Mouse (Mus musculus) forebrain, embryonic 10.5 days (tissue): ENCODE results near the gene Cep170. TPM values are rescaled to one million over a fixed set of nuclear protein-coding genes. Genes with fewer than 3 reads are reported as not detected.

Source experiments
- DNase-seq: peaks from one replicate; pipeline ENCODE4 v3.0.0-alpha.2; 2017; ENCODE audit warnings: low spot score; ENCODE audit errors: extremely low spot score
- H3K27ac ChIP-seq: fragments of 300-500 bp; sonication (generic); 2 replicates; pipeline ENCODE4 v1.5.1; 2016; ENCODE audit warnings: mild to moderate bottlenecking
- H3K27me3 ChIP-seq: fragments of 300-500 bp; sonication (generic); 2 replicates; pipeline ENCODE4 v1.6.1; 2016; ENCODE audit warnings: mild to moderate bottlenecking; ENCODE audit not compliant: poor library complexity, severe bottlenecking
- H3K36me3 ChIP-seq: fragments of 300-500 bp; sonication (generic); replicated peaks from 2 replicates; pipeline ENCODE4 v1.6.1; 2016; ENCODE audit warnings: mild to moderate bottlenecking, moderate library complexity
- H3K4me1 ChIP-seq: fragments of 300-500 bp; sonication (generic); 2 replicates; pipeline ENCODE4 v1.6.1; 2016
- H3K4me3 ChIP-seq: fragments of 300-500 bp; sonication (generic); 2 replicates; pipeline ENCODE4 v1.5.1; 2016; ENCODE audit warnings: mild to moderate bottlenecking, moderate library complexity
- H3K9me3 ChIP-seq: fragments of 300-500 bp; sonication (generic); 2 replicates; pipeline ENCODE4 v1.6.1; 2016; ENCODE audit warnings: mild to moderate bottlenecking, moderate library complexity
- WGBS: fragments of 180-500 bp; shearing (Covaris S2); methylation state at CpG from one replicate; pipeline ENCODE4 v1.1.7; 2016; 5-methylcytosine and 5-hydroxymethylcytosine counted together
- polyA plus RNA-seq: library from polyadenylated mRNA; unstranded; fragments of >200 nt; fragmentation: Nextera tagmentation; extraction: Ambion mirVana; gene quantifications from 2 replicates; pipeline ENCODE4 v1.2.1, GENCODE M21; 2016

Gene Cep170
- polyA plus RNA-seq, 1 experiment from 2014 or later: 30.7 TPM

DNA sequence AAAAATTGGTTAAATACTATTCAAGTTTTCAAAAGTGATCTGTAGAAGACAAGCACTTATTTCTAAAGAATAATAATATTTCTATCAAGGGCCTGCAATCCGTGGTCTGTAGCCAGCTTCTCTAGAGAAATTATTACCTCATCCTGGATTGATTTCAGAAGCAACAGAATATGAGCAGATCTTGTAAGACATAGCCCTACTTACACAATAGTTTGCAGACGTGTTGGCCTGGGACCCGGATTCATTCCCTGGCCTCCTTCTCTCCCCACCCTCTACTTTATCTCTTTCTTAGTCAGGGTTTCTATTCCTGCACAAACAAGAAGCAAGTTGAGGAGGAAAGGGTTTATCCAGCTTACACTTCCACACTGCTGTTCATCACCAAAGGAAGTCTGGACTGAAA, 20.1 kb upstream of the Cep170 start:
- WGBS: 85% methylated on average over 3 of the region's 3 CpGs
- Histone ChIP-seq H3K9me3 (no peaks in the 10 kb centered on the region), H3K4me1 (peaks cover 14% of the 10 kb centered on the region), H3K36me3 (no peaks in the 10 kb centered on the region), H3K27me3 (peaks cover 24% of the 10 kb centered on the region), H3K4me3 (no peak overlapping the region), H3K27ac (no peak overlapping the region)
- no peak for DNase-seq

DNA sequence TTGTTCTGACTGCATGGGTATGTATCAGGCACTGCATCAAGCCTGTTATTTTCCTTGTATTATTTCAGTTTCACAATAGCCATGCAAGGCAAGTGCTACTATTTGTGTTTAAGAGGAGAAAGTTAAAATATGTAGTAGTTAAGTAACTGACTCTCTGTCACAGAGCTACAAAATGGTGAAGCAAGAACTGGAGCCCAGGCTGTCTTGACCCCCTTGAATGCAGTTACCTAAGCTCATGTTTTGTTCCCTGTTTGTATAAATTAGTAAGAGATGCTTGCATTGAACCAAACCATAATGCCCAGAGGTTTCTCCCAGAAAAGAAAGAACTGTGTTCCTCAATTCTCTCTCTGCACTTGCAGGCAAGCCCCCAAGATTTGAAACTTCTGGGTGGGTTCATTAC, 19.4 kb upstream of the Cep170 start:
- peaks cover 14% of the 10 kb centered on the region for H3K4me1 ChIP-seq
- no peak overlapping the region for H3K27ac ChIP-seq
- no peaks in the 10 kb centered on the region for H3K36me3 ChIP-seq
- peaks cover 24% of the 10 kb centered on the region for H3K27me3 ChIP-seq
- H3K4me3 ChIP-seq: no peak overlapping the region
- no peak for DNase-seq
- H3K9me3 ChIP-seq: no peaks in the 10 kb centered on the region

DNA sequence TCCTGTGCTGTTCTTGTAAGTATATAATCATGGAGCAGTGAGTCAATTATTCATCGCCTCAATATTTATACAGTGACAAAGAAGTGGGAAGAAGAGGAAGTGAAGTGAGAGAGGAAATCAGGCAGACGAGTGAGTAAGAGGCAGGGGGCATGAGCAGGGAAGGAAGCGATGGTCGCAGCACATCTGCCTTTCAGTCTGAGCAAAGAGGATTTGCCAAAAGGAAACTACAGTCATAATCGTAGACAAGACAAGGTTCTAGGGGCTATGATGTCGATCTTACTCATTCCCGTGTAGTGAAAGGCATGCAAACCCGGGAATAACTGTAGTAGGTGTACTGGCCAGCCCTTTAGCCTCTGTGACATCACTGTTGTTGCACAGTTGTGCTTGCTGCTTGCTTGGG, 18.7 kb upstream of the Cep170 start:
- Histone ChIP-seq H3K36me3 (no peaks in the 10 kb centered on the region), H3K4me1 (peaks cover 14% of the 10 kb centered on the region), H3K9me3 (no peaks in the 10 kb centered on the region), H3K27me3 (peaks cover 24% of the 10 kb centered on the region), H3K4me3 (no peak overlapping the region), H3K27ac (no peak overlapping the region)
- 87% methylated on average over 8 of the region's 8 CpGs for WGBS
- DNase-seq: no peak

DNA sequence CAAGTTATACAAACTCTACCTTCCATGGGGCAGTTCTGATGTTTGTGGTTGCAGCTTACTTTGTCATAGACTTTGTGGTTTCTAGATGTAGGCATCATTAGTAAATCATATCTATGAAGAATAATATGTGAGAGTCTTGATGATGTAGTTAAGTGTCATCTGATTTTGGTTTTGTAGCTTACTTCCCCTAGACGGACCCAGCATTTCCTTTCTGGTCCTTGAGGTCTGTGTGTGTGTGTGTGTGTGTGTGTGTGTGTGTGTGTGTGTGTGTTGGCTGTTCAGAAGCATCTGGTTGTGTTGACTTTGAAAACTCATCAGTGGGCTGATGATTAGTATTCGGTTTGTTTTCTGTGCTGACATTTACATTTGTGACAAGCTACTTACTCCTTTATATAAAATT, 18.2 kb upstream of the Cep170 start:
- Histone ChIP-seq H3K4me1 (peaks cover 14% of the 10 kb centered on the region), H3K36me3 (no peaks in the 10 kb centered on the region), H3K27me3 (peaks cover 22% of the 10 kb centered on the region), H3K4me3 (no peak overlapping the region), H3K27ac (no peak overlapping the region), H3K9me3 (no peaks in the 10 kb centered on the region)
- no peak for DNase-seq
- 88% methylated on average over 2 of the region's 2 CpGs for WGBS

DNA sequence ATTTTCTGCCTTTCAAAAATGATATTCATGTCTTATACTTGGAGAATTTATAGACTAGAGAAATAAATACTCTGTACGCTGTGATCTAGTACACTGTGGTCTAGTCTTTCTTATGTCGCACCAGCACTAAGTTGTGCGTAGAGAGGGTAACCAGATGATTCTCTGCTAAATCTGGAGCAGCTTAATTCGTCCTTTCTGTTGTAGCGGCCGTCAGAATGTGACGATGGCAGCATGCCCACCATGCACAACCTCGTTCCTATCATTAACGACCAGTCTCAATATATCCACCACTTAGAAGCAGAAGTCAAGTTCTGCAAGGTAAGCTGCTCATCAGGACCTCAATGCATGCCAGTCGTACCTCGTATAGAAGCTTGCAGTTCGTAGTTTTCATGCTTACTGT, 14.8 kb upstream of the Cep170 start:
- WGBS: 93% methylated on average over 12 of the region's 12 CpGs
- H3K27ac ChIP-seq: no peak overlapping the region
- no peaks in the 10 kb centered on the region for H3K36me3 ChIP-seq
- no peaks in the 10 kb centered on the region for H3K9me3 ChIP-seq
- no peak for DNase-seq
- no peaks in the 10 kb centered on the region for H3K27me3 ChIP-seq
- no peaks in the 10 kb centered on the region for H3K4me1 ChIP-seq
- no peak overlapping the region for H3K4me3 ChIP-seq

DNA sequence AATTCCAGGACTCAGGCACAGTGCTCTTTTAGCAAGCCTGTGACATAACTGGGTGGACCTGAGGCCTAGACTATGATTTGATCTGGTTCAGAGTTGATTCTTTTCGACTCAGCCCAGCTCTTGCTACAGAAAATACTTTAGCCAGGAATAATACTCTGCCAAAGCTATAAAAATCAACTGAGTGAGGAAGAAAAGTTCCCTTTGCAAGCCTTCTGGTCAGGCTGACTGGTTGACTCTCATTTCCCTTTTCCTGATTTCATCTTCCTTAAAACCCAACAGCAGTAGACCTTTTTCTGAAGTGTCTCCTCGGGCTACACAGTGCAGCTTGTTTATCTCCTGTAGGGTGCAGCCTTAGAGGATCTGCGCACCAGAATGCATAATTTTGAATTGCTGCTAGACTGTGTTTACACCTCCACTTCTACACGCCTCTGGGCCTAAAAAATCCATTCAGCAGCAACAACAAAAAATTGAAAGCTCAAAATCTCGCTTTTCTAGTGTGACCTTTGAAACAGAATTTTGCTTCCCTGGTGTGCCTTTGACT, 14.1 kb upstream of the Cep170 start:
- Histone ChIP-seq H3K36me3 (no peaks in the 10 kb centered on the region), H3K27me3 (no peaks in the 10 kb centered on the region), H3K4me3 (no peak overlapping the region), H3K27ac (no peak overlapping the region), H3K9me3 (no peaks in the 10 kb centered on the region), H3K4me1 (no peaks in the 10 kb centered on the region)
- DNase-seq: no peak
- whole genome bisulfite sequencing: 84% methylated on average over 5 of the region's 5 CpGs

DNA sequence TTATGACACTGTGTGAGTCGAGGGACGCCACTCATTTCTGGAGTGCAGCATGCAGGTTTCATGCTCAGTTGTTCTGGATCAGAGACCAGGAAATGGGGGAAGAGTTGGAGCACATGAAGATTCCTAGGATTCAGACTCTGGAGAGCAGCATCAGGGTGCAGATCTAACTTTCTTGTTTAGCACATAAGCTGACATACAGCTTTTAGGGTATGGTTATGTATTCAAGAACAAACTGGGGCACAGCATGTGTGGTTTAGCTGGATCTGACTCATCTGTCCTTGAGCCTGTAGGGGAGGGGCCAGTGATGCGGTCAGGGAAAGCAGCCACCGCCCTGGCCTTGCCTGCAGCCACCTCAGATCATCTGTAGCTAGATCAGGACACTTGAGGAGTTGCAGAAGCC, 13.5 kb upstream of the Cep170 start:
- no peak for DNase-seq
- H3K27me3 ChIP-seq: no peaks in the 10 kb centered on the region
- H3K27ac ChIP-seq: no peak overlapping the region
- no peaks in the 10 kb centered on the region for H3K9me3 ChIP-seq
- H3K4me1 ChIP-seq: no peaks in the 10 kb centered on the region
- H3K4me3 ChIP-seq: no peak overlapping the region
- 86% methylated on average over 4 of the region's 4 CpGs for WGBS
- H3K36me3 ChIP-seq: no peaks in the 10 kb centered on the region

DNA sequence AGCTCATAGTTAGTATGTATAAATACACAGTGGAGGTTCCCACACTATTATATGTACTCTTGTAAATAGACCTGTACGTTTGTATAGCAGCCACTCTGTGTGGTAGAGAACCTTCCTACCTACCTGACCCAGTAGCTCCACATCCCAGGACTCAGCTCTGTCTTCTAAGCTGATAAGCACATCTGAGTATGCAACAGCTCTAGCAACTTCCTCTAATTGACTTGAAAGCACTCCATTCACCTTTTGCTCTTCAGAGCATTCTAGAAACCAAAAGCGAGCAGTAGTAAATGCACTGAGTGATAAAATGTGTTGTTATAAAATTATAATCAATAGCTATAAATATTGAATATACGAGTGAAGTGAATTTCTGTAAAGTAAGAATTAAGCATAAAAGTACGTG, 13.1 kb upstream of the Cep170 start:
- WGBS: 91% methylated on average over 4 of the region's 4 CpGs
- H3K27me3 ChIP-seq: no peaks in the 10 kb centered on the region
- DNase-seq: no peak
- no peak overlapping the region for H3K4me3 ChIP-seq
- H3K4me1 ChIP-seq: no peaks in the 10 kb centered on the region
- no peaks in the 10 kb centered on the region for H3K9me3 ChIP-seq
- no peak overlapping the region for H3K27ac ChIP-seq
- no peaks in the 10 kb centered on the region for H3K36me3 ChIP-seq

DNA sequence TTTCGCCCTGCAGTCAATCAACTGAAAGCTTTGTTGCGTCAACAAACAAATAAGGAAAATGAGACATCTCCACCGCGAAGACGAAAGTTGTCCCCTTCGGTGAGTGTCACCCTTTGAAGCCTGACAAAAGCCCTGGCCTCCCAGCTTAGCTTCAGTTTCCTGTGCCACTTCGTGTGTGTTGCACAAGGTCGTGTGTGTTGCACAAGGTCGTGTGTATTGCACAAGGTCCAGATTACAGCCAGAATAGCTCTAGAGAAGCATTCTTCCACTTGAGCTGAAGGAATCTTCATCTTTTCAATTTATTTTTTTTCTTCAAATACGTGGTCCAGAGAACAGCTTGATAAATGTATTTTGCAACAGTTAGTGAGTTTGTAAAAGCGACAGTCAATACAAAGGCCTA, 12.3 kb upstream of the Cep170 start:
- Histone ChIP-seq H3K36me3 (no peaks in the 10 kb centered on the region), H3K4me1 (no peaks in the 10 kb centered on the region), H3K4me3 (no peak overlapping the region), H3K27ac (no peak overlapping the region), H3K27me3 (no peaks in the 10 kb centered on the region), H3K9me3 (no peaks in the 10 kb centered on the region)
- WGBS: 93% methylated on average over 11 of the region's 11 CpGs
- DNase-seq: no peak

DNA sequence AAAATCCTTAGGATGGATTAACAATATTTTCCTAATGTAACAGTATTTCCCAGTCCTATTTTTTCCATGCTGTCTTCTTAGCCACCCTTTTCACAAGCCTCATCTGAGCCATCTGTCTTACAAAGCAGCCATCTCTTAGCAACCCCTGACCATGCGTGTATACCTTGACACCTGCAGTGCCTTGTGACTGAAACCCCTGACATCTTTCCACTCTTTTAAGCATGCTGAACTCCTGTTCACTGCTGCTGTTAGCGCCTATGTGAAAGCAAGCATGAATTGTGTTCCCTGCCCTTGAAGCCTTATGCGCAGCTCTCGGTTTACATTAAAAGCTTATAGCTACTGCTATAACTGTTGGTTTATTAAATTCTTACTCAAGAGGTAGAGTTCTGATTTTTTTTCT, 11.2 kb upstream of the Cep170 start:
- no peak for DNase-seq
- H3K4me3 ChIP-seq: no peak overlapping the region
- no peaks in the 10 kb centered on the region for H3K4me1 ChIP-seq
- WGBS: 91% methylated on average over 4 of the region's 4 CpGs
- H3K27me3 ChIP-seq: no peaks in the 10 kb centered on the region
- H3K9me3 ChIP-seq: no peaks in the 10 kb centered on the region
- H3K27ac ChIP-seq: no peak overlapping the region
- H3K36me3 ChIP-seq: no peaks in the 10 kb centered on the region

DNA sequence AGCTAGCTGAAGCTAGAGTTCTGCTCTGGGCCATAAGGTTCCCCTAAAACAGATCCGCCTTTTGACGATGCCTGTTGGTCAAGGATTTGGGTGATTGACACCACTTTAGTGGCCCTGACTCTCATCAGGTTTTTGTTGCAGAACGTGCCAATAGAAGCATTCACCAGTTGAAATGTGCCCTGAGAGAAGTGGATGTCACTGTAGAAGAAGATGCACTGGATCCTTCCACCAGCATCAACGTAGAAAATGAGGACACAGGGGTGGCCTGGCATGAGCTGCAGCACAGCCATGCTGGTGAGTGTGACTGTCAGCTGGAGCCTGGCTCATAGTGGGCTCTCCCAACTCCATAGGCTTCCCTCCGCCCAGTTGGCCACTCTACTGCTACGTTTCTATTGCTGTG, 10.7 kb upstream of the Cep170 start:
- H3K27ac ChIP-seq: no peak overlapping the region
- no peaks in the 10 kb centered on the region for H3K4me1 ChIP-seq
- DNase-seq: no peak
- H3K9me3 ChIP-seq: no peaks in the 10 kb centered on the region
- no peaks in the 10 kb centered on the region for H3K27me3 ChIP-seq
- no peaks in the 10 kb centered on the region for H3K36me3 ChIP-seq
- 86% methylated on average over 6 of the region's 6 CpGs for WGBS
- H3K4me3 ChIP-seq: no peak overlapping the region

DNA sequence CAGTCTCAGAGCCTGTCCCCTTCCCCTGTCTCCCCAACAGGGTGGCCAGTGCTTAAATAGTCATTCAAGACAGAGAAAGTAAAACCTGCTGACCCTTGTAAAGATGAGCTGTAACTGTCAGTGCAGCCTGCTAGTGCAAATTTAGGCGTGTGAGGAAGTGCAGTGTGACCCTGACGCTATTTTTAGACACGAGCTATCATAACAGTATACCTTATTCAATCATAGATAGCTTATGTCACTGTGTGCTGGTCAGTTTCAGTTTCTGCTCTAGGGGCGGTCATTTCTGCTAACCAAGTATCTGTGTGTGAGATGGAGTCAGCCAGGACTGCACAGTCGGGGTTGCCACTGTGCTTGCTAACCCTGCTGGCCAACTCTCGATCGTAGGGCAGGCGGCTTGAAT, 10.0 kb upstream of the Cep170 start:
- H3K4me3 ChIP-seq: no peak overlapping the region
- no peaks in the 10 kb centered on the region for H3K9me3 ChIP-seq
- WGBS: 89% methylated on average over 8 of the region's 8 CpGs
- H3K36me3 ChIP-seq: no peaks in the 10 kb centered on the region
- no peaks in the 10 kb centered on the region for H3K4me1 ChIP-seq
- DNase-seq: no peak
- H3K27ac ChIP-seq: no peak overlapping the region
- no peaks in the 10 kb centered on the region for H3K27me3 ChIP-seq

DNA sequence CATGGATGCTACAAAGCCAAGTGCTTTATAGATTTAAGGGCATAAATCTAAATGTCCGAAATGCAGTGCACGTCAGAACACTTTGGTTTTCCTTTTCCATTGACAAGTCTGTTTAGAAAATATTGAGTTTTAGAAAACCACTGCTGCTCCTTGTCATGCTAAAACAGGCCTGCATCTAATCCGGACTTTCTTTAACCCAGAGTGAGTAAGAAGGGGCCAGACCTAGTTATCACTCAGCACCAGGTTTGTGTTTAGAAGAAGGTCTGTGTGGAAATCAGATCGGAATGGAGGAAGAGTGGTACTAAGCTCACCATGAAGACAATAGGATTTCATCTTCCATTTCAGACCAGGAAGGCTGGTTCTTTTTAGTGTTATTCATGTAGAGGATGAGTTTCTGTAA, 9.1 kb upstream of the Cep170 start:
- H3K9me3 ChIP-seq: no peaks in the 10 kb centered on the region
- 88% methylated on average over 4 of the region's 4 CpGs for WGBS
- no peak overlapping the region for H3K4me3 ChIP-seq
- H3K27me3 ChIP-seq: no peaks in the 10 kb centered on the region
- no peak overlapping the region for H3K27ac ChIP-seq
- no peaks in the 10 kb centered on the region for H3K36me3 ChIP-seq
- no peaks in the 10 kb centered on the region for H3K4me1 ChIP-seq
- DNase-seq: no peak

DNA sequence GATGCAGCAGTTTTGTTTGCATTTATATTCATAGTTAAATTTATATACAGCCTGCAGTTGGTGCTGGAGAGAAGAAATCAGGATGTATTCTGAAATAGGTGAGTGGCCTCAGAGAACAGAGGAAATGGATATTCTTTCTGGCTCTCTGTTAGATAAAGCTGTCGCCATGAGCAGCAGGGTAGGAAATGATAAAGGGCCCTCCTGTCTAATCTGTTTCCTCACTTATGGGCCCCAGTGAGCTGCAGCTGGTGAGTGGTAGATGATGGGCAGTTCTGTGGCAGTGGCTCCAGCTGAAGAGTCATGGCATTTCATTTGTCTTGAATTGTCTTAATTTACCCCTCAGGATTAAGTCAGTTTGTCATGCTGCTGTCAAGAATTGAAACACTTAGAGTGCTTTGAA, 8.1 kb upstream of the Cep170 start:
- H3K36me3 ChIP-seq: no peaks in the 10 kb centered on the region
- DNase-seq: no peak
- no peaks in the 10 kb centered on the region for H3K9me3 ChIP-seq
- H3K4me1 ChIP-seq: no peaks in the 10 kb centered on the region
- no peak overlapping the region for H3K4me3 ChIP-seq
- no peaks in the 10 kb centered on the region for H3K27me3 ChIP-seq
- WGBS: 59% methylated on average over 1 of the region's 1 CpGs
- H3K27ac ChIP-seq: no peak overlapping the region
